Mouse (Mus musculus) liver, adult 2 months (tissue): Measurements from ENCODE around the gene Gm28305.

Experiments
- CTCF ChIP-seq: fragments of 200-500 bp; IDR thresholded peaks from 2 replicates; pipeline ENCODE4 v1.5.1; 2011; ENCODE audit warnings: low read depth, low read length, control low read depth
- POLR2A ChIP-seq: fragments of 200-500 bp; IDR thresholded peaks from 2 replicates; pipeline ENCODE4 v1.6.1; 2011; ENCODE audit warnings: low read length, control low read depth; ENCODE audit not compliant: insufficient read depth; ENCODE audit errors: extremely low read depth

- no peak for TF ChIP-seq POLR2A
- TF ChIP-seq CTCF = no peak
Observed at GRCm38 (mm10) chr9:104070863-104071604, 30.6 kb downstream of the Gm28305 start.
